Mouse (Mus musculus) embryonic facial prominence, embryonic 15.5 days (tissue): ENCODE measurements around the gene Ankrd11. TPM values are rescaled to one million over a fixed set of nuclear protein-coding genes. Genes with fewer than 3 reads are reported as not detected.

Source experiments
- ATAC-seq: fragments of 200-750 bp; cut with Nextera tagmentation; 2 replicates; pipeline ENCODE4 v1.8.0; 2017; ENCODE audit warnings: low read depth, moderate TSS enrichment; ENCODE audit not compliant: insufficient number of reproducible peaks, low FRiP score, low TSS enrichment
- H3K27ac ChIP-seq: fragments of 300-500 bp; sonication (generic); replicated peaks from 2 replicates; pipeline ENCODE4 v1.5.1; 2015; ENCODE audit warnings: mild to moderate bottlenecking, inconsistent platforms
- H3K27me3 ChIP-seq: fragments of 300-500 bp; sonication (generic); 2 replicates; pipeline ENCODE4 v1.6.1; 2015; ENCODE audit warnings: inconsistent platforms
- H3K36me3 ChIP-seq: fragments of 300-500 bp; sonication (generic); 2 replicates; pipeline ENCODE4 v1.6.1; 2015; ENCODE audit warnings: mild to moderate bottlenecking, inconsistent platforms
- H3K4me1 ChIP-seq: fragments of 300-500 bp; sonication (generic); 2 replicates; pipeline ENCODE4 v1.6.1; 2015; ENCODE audit warnings: inconsistent platforms
- H3K4me2 ChIP-seq: fragments of 300-500 bp; sonication (generic); replicated peaks from 2 replicates; pipeline ENCODE4 v1.6.1; 2015; ENCODE audit warnings: mild to moderate bottlenecking, inconsistent platforms
- H3K4me3 ChIP-seq: fragments of 300-500 bp; sonication (generic); replicated peaks from 2 replicates; pipeline ENCODE4 v1.5.1; 2015; ENCODE audit warnings: mild to moderate bottlenecking, inconsistent platforms
- H3K9ac ChIP-seq: fragments of 300-500 bp; sonication (generic); 2 replicates; pipeline ENCODE4 v1.6.1; 2015; ENCODE audit warnings: inconsistent platforms
- H3K9me3 ChIP-seq: fragments of 300-500 bp; sonication (generic); replicated peaks from 2 replicates; pipeline ENCODE4 v1.6.1; 2016; ENCODE audit warnings: inconsistent platforms
- WGBS: fragments of 180-500 bp; shearing (Covaris S2); methylation state at CpG from one replicate; pipeline ENCODE4 v1.1.7; 2015; 5-methylcytosine and 5-hydroxymethylcytosine counted together
- polyA plus RNA-seq: library from polyadenylated mRNA; unstranded; fragments of >200 nt; fragmentation: Nextera tagmentation; extraction: Ambion mirVana; gene quantifications from 2 replicates; pipeline ENCODE4 v1.2.1, GENCODE M21; 2015

The Ankrd11 gene
- polyA plus RNA-seq, 1 experiment from 2014 or later: 56.3 TPM

GRCm38 (mm10) chr8:123022727-123023126 is 19.4 kb downstream of the Ankrd11 start:
- WGBS: 59% methylated on average over 3 of the region's 3 CpGs
- Histone ChIP-seq H3K27me3 (no peaks in the 10 kb centered on the region), H3K9ac (no peak overlapping the region), H3K36me3 (no peaks in the 10 kb centered on the region), H3K4me2 (no peak overlapping the region), H3K4me3 (no peak overlapping the region), H3K9me3 (no peaks in the 10 kb centered on the region), H3K4me1 (peaks cover 24% of the 10 kb centered on the region), H3K27ac (peak overlapping the region; percentile 44; the same call in 1 of the 2 replicates)
- peak; percentile 65 for ATAC-seq

- WGBS: 69% methylated on average over 1 of the region's 1 CpGs
- Histone ChIP-seq H3K36me3 (no peaks in the 10 kb centered on the region), H3K27me3 (no peaks in the 10 kb centered on the region), H3K9me3 (no peaks in the 10 kb centered on the region), H3K4me3 (no peak overlapping the region), H3K9ac (no peak overlapping the region), H3K4me2 (no peak overlapping the region), H3K4me1 (peaks cover 34% of the 10 kb centered on the region), H3K27ac (peak overlapping the region; percentile 79)
- no peak for ATAC-seq
These were observed 20.8 kb downstream of the Ankrd11 start for GRCm38 (mm10) chr8:123021259-123021658.

- Histone ChIP-seq H3K27ac (peak overlapping the region; percentile 63), H3K4me3 (no peak overlapping the region), H3K9ac (no peak overlapping the region), H3K4me1 (peaks cover 38% of the 10 kb centered on the region), H3K4me2 (no peak overlapping the region), H3K27me3 (no peaks in the 10 kb centered on the region), H3K9me3 (no peaks in the 10 kb centered on the region), H3K36me3 (no peaks in the 10 kb centered on the region)
- ATAC-seq: no peak
- WGBS: 79% methylated on average over 2 of the region's 2 CpGs
These were observed 21.2 kb downstream of the Ankrd11 start for GRCm38 (mm10) chr8:123020859-123021258.

- Histone ChIP-seq H3K36me3 (no peaks in the 10 kb centered on the region), H3K9ac (no peak overlapping the region), H3K4me2 (no peak overlapping the region), H3K4me1 (peaks cover 37% of the 10 kb centered on the region), H3K4me3 (no peak overlapping the region), H3K9me3 (no peaks in the 10 kb centered on the region), H3K27ac (no peak overlapping the region), H3K27me3 (no peaks in the 10 kb centered on the region)
- no peak for ATAC-seq
- 57% methylated on average over 2 of the region's 2 CpGs for WGBS
These were observed 22.0 kb downstream of the Ankrd11 start for GRCm38 (mm10) chr8:123020084-123020483.

GRCm38 (mm10) chr8:123018484-123019164 is 23.5 kb downstream of the Ankrd11 start:
- H3K9me3 ChIP-seq: no peaks in the 10 kb centered on the region
- no peaks in the 10 kb centered on the region for H3K36me3 ChIP-seq
- H3K9ac ChIP-seq: no peak overlapping the region
- H3K4me3 ChIP-seq: no peak overlapping the region
- no peak for ATAC-seq
- H3K4me2 ChIP-seq: no peak overlapping the region
- H3K4me1 ChIP-seq: peaks cover 45% of the 10 kb centered on the region
- no peaks in the 10 kb centered on the region for H3K27me3 ChIP-seq
- H3K27ac ChIP-seq: no peak overlapping the region
- WGBS: 63% methylated on average over 4 of the region's 4 CpGs

GRCm38 (mm10) chr8:123017143-123017542 is 24.9 kb downstream of the Ankrd11 start:
- no peak overlapping the region for H3K4me3 ChIP-seq
- no peaks in the 10 kb centered on the region for H3K27me3 ChIP-seq
- no peak overlapping the region for H3K27ac ChIP-seq
- no peak for ATAC-seq
- no peaks in the 10 kb centered on the region for H3K9me3 ChIP-seq
- H3K36me3 ChIP-seq: no peaks in the 10 kb centered on the region
- no peak overlapping the region for H3K9ac ChIP-seq
- WGBS: 94% methylated on average over 4 of the region's 4 CpGs
- peaks cover 45% of the 10 kb centered on the region for H3K4me1 ChIP-seq
- no peak overlapping the region for H3K4me2 ChIP-seq

GRCm38 (mm10) chr8:123015074-123015473 is 27.0 kb downstream of the Ankrd11 start:
- 49% methylated on average over 3 of the region's 3 CpGs for WGBS
- Histone ChIP-seq H3K9me3 (no peaks in the 10 kb centered on the region), H3K36me3 (no peaks in the 10 kb centered on the region), H3K27me3 (no peaks in the 10 kb centered on the region), H3K4me3 (no peak overlapping the region), H3K4me2 (no peak overlapping the region), H3K9ac (no peak overlapping the region), H3K27ac (no peak overlapping the region), H3K4me1 (peaks cover 38% of the 10 kb centered on the region)
- ATAC-seq: no peak

- Histone ChIP-seq H3K4me1 (peaks cover 38% of the 10 kb centered on the region), H3K9me3 (no peaks in the 10 kb centered on the region), H3K27ac (no peak overlapping the region), H3K27me3 (no peaks in the 10 kb centered on the region), H3K9ac (no peak overlapping the region), H3K36me3 (no peaks in the 10 kb centered on the region), H3K4me3 (no peak overlapping the region), H3K4me2 (no peak overlapping the region)
- 71% methylated on average over 7 of the region's 7 CpGs for WGBS
- no peak for ATAC-seq
These were observed 27.6 kb downstream of the Ankrd11 start for GRCm38 (mm10) chr8:123014429-123014828.

GRCm38 (mm10) chr8:123011321-123011720 is 30.8 kb downstream of the Ankrd11 start:
- Histone ChIP-seq H3K27me3 (no peaks in the 10 kb centered on the region), H3K4me1 (peaks cover 37% of the 10 kb centered on the region), H3K27ac (no peak overlapping the region), H3K9me3 (no peaks in the 10 kb centered on the region), H3K36me3 (no peaks in the 10 kb centered on the region), H3K4me3 (no peak overlapping the region), H3K4me2 (no peak overlapping the region), H3K9ac (no peak overlapping the region)
- no peak for ATAC-seq

- Histone ChIP-seq H3K4me3 (no peak overlapping the region), H3K4me1 (peaks cover 48% of the 10 kb centered on the region), H3K4me2 (no peak overlapping the region), H3K27me3 (no peaks in the 10 kb centered on the region), H3K27ac (no peak overlapping the region), H3K9me3 (no peaks in the 10 kb centered on the region), H3K9ac (no peak overlapping the region), H3K36me3 (no peaks in the 10 kb centered on the region)
- 60% methylated on average over 5 of the region's 5 CpGs for WGBS
- no peak for ATAC-seq
These were observed 36.3 kb downstream of the Ankrd11 start for GRCm38 (mm10) chr8:123005805-123006204.

GRCm38 (mm10) chr8:123005328-123005727 is 36.7 kb downstream of the Ankrd11 start:
- H3K27me3 ChIP-seq: no peaks in the 10 kb centered on the region
- H3K36me3 ChIP-seq: no peaks in the 10 kb centered on the region
- H3K9me3 ChIP-seq: no peaks in the 10 kb centered on the region
- H3K27ac ChIP-seq: no peak overlapping the region
- H3K4me1 ChIP-seq: peaks cover 52% of the 10 kb centered on the region
- H3K4me3 ChIP-seq: no peak overlapping the region
- no peak overlapping the region for H3K9ac ChIP-seq
- no peak for ATAC-seq
- H3K4me2 ChIP-seq: no peak overlapping the region
- WGBS: 62% methylated on average over 3 of the region's 3 CpGs
